8 mouse cellular contexts compared by ENCODE assay signal in genomic region chr1:144197684-144198083, GRCm38 (mm10). TPM values are rescaled to one million over a fixed set of nuclear protein-coding genes. Genes with fewer than 3 reads are reported as not detected.
DNase-seq lines count a peak whose midpoint lies in the region; ATAC-seq lines count a peak whose summit lies in the region.

No protein-coding gene starts in this region.

- DNase-seq in hindbrain, embryonic 11.5 days (ENCODE audit: low spot score): peak; percentile 72
- DNase-seq in B cell, adult 2 months: peak; percentile 66 to 67
- DNase-seq in Muller cell, postnatal 12 days (ENCODE audit: inconsistent ontology term): peak; percentile 60
- DNase-seq in kidney, postnatal 14 days: peak; percentile 40
- DNase-seq in mesoderm, embryonic 11.5 days (ENCODE audit: low read depth, low spot score): peak; percentile 71
- peak; percentile 36 for DNase-seq in thymus, postnatal 25 days

- H3K36me3 ChIP-seq in hindbrain, embryonic 11.5 days (ENCODE audit: control insufficient read depth, insufficient read depth, low read length): no peaks in the 10 kb centered on the region
- no peaks in the 10 kb centered on the region for H3K36me3 ChIP-seq in hindbrain, embryonic 13.5 days

- peak; percentile 54 for ATAC-seq in hindbrain, embryonic 11.5 days (ENCODE audit: low FRiP score)
- no peak for ATAC-seq in hindbrain, embryonic 13.5 days (ENCODE audit: low FRiP score)
- ATAC-seq in common myeloid progenitor, adult 5-6 weeks (replicated peaks; ENCODE audit: low read depth, poor library complexity, severe bottlenecking): peak; percentile 51

- WGBS in hindbrain, embryonic 11.5 days: 26% methylated on average over 3 of the region's 3 CpGs
- WGBS in hindbrain, embryonic 13.5 days: 28% methylated on average over 3 of the region's 3 CpGs

- no peak overlapping the region for H3K4me2 ChIP-seq in hindbrain, embryonic 11.5 days (replicated peaks; ENCODE audit: low read depth, low read length)
- H3K4me2 ChIP-seq in hindbrain, embryonic 13.5 days: no peak overlapping the region

- H3K4me1 ChIP-seq in hindbrain, embryonic 11.5 days (replicated peaks; ENCODE audit: control insufficient read depth, insufficient read depth, low read length): no peaks in the 10 kb centered on the region
- no peaks in the 10 kb centered on the region for H3K4me1 ChIP-seq in hindbrain, embryonic 13.5 days (replicated peaks)

- H3K4me3 ChIP-seq in hindbrain, embryonic 11.5 days (ENCODE audit: low read depth, low read length): no peak overlapping the region
- H3K4me3 ChIP-seq in hindbrain, embryonic 13.5 days: no peak overlapping the region

- no peak overlapping the region for H3K27ac ChIP-seq in hindbrain, embryonic 11.5 days (ENCODE audit: low read depth, low read length)
- no peak overlapping the region for H3K27ac ChIP-seq in hindbrain, embryonic 13.5 days

- no peak overlapping the region for H3K9ac ChIP-seq in hindbrain, embryonic 11.5 days (ENCODE audit: low read depth, low read length)
- no peak overlapping the region for H3K9ac ChIP-seq in hindbrain, embryonic 13.5 days

- no peaks in the 10 kb centered on the region for H3K27me3 ChIP-seq in hindbrain, embryonic 11.5 days (ENCODE audit: control insufficient read depth, insufficient read depth, low read length)
- H3K27me3 ChIP-seq in hindbrain, embryonic 13.5 days: no peaks in the 10 kb centered on the region

- H3K9me3 ChIP-seq in hindbrain, embryonic 11.5 days (ENCODE audit: control insufficient read depth, low read length): no peaks in the 10 kb centered on the region
- no peaks in the 10 kb centered on the region for H3K9me3 ChIP-seq in hindbrain, embryonic 13.5 days

RNA-seq across cellular contexts. Expression of gene Rgs13, which starts 20.5 kb away (rescaled TPM):
- 1.4 and 2.5 TPM in 2 replicates for polyA plus RNA-seq in hindbrain, embryonic 11.5 days (2014; fragmentation: Nextera tagmentation; extraction: Ambion mirVana)
- 0.77 and 0.94 TPM in 2 replicates for polyA plus RNA-seq in hindbrain, embryonic 13.5 days (2015; fragmentation: Nextera tagmentation; extraction: Ambion mirVana)
- total RNA-seq in common myeloid progenitor, adult 5-6 weeks (2017): not detected in 2 replicates

RNA-seq across cellular contexts. Expression of gene Rgs1, which starts 51.4 kb away (rescaled TPM):
- polyA plus RNA-seq in hindbrain, embryonic 11.5 days (2014; fragmentation: Nextera tagmentation; extraction: Ambion mirVana): not detected in 2 replicates
- 0.19 TPM in 1 of 2 replicates, not detected in the other for polyA plus RNA-seq in hindbrain, embryonic 13.5 days (2015; fragmentation: Nextera tagmentation; extraction: Ambion mirVana)
- total RNA-seq in common myeloid progenitor, adult 5-6 weeks (2017): 575 and 670 TPM in 2 replicates
